Mouse (Mus musculus): Measurements from ENCODE around the gene Ppp1r9a. TPM values are rescaled to one million over a fixed set of nuclear protein-coding genes. Genes with fewer than 3 reads are reported as not detected.

Gene Ppp1r9a
- polyA plus RNA-seq, 1 experiment from 2014 or later = 3.0 TPM

GRCm38 (mm10) chr6:5108494-5108893, 205.8 kb downstream of the Ppp1r9a start:
- Histone ChIP-seq H3K9ac (no peak overlapping the region), H3K36me3 (replicated peaks) (no peaks in the 10 kb centered on the region), H3K4me2 (no peak overlapping the region), H3K27ac (replicated peaks) (no peak overlapping the region), H3K4me3 (replicated peaks) (no peak overlapping the region), H3K4me1 (replicated peaks) (peaks cover 23% of the 10 kb centered on the region), H3K27me3 (no peaks in the 10 kb centered on the region), H3K9me3 (replicated peaks) (no peaks in the 10 kb centered on the region)
- ATAC-seq (ENCODE audit: insufficient read depth) = no peak
- 80% methylated on average over 3 of the region's 3 CpGs for WGBS (ENCODE audit: insufficient replicate concordance)

GRCm38 (mm10) chr6:5109925-5110714, 207.4 kb downstream of the Ppp1r9a start:
- Histone ChIP-seq H3K9ac (no peak overlapping the region), H3K27me3 (no peaks in the 10 kb centered on the region), H3K4me1 (replicated peaks) (peaks cover 16% of the 10 kb centered on the region), H3K4me2 (peak overlapping the region; percentile 61), H3K9me3 (replicated peaks) (no peaks in the 10 kb centered on the region), H3K4me3 (replicated peaks) (peak overlapping the region; percentile 44), H3K27ac (replicated peaks) (no peak overlapping the region), H3K36me3 (replicated peaks) (no peaks in the 10 kb centered on the region)
- ATAC-seq (ENCODE audit: insufficient read depth) = peak; percentile 83
- WGBS (ENCODE audit: insufficient replicate concordance) = 7% methylated on average over 18 of the region's 18 CpGs

- Histone ChIP-seq H3K4me1 (replicated peaks) (peaks cover 16% of the 10 kb centered on the region), H3K27me3 (no peaks in the 10 kb centered on the region), H3K27ac (replicated peaks) (no peak overlapping the region), H3K36me3 (replicated peaks) (no peaks in the 10 kb centered on the region; the same call in 1 of the 2 replicates), H3K4me3 (replicated peaks) (no peak overlapping the region), H3K4me2 (peak overlapping the region; percentile 61; the same call in 1 of the 2 replicates), H3K9ac (no peak overlapping the region), H3K9me3 (replicated peaks) (no peaks in the 10 kb centered on the region)
- ATAC-seq (ENCODE audit: insufficient read depth) = no peak
- WGBS (ENCODE audit: insufficient replicate concordance) = 15% methylated on average over 3 of the region's 3 CpGs
Measured at GRCm38 (mm10) chr6:5110715-5111048, 208.0 kb downstream of the Ppp1r9a start.

- H3K9me3 ChIP-seq (replicated peaks) = no peaks in the 10 kb centered on the region
- no peak overlapping the region for H3K4me3 ChIP-seq (replicated peaks)
- H3K27ac ChIP-seq (replicated peaks) = no peak overlapping the region
- peaks cover 13% of the 10 kb centered on the region for H3K4me1 ChIP-seq (replicated peaks)
- ATAC-seq (ENCODE audit: insufficient read depth) = peak; percentile 48; the same call in 1 of the 2 replicates
- 35% methylated on average over 8 of the region's 8 CpGs for WGBS (ENCODE audit: insufficient replicate concordance)
- no peak overlapping the region for H3K9ac ChIP-seq
- no peaks in the 10 kb centered on the region for H3K27me3 ChIP-seq
- H3K4me2 ChIP-seq = no peak overlapping the region
- no peaks in the 10 kb centered on the region; the same call in 1 of the 2 replicates for H3K36me3 ChIP-seq (replicated peaks)
Measured at GRCm38 (mm10) chr6:5113103-5113502, 210.4 kb downstream of the Ppp1r9a start.

- Histone ChIP-seq H3K9ac (no peak overlapping the region), H3K27ac (replicated peaks) (peak overlapping the region; percentile 41; the same call in 1 of the 2 replicates)
- peak; percentile 51; the same call in 1 of the 2 replicates for ATAC-seq (ENCODE audit: insufficient read depth)
Measured at GRCm38 (mm10) chr6:5113734-5114133, 211.0 kb downstream of the Ppp1r9a start.

GRCm38 (mm10) chr6:5114857-5115256, 212.1 kb downstream of the Ppp1r9a start:
- 71% methylated on average over 7 of the region's 7 CpGs for WGBS (ENCODE audit: insufficient replicate concordance)
- no peak overlapping the region for H3K9ac ChIP-seq

More at GRCm38 (mm10) chr6:5113734-5114133, 211.0 kb downstream of the Ppp1r9a start:
- Histone ChIP-seq H3K4me1 (replicated peaks) (peaks cover 13% of the 10 kb centered on the region), H3K4me2 (peak overlapping the region; percentile 18; the same call in 1 of the 2 replicates), H3K36me3 (replicated peaks) (no peaks in the 10 kb centered on the region; the same call in 1 of the 2 replicates), H3K4me3 (replicated peaks) (no peak overlapping the region), H3K9me3 (replicated peaks) (no peaks in the 10 kb centered on the region), H3K27me3 (no peaks in the 10 kb centered on the region)
- 60% methylated on average over 5 of the region's 5 CpGs for WGBS (ENCODE audit: insufficient replicate concordance)

GRCm38 (mm10) chr6:5119181-5119910, 216.6 kb downstream of the Ppp1r9a start:
- H3K4me1 ChIP-seq (replicated peaks) = no peaks in the 10 kb centered on the region
- no peaks in the 10 kb centered on the region; the same call in 1 of the 2 replicates for H3K36me3 ChIP-seq (replicated peaks)
- no peaks in the 10 kb centered on the region for H3K27me3 ChIP-seq
- no peak overlapping the region for H3K4me2 ChIP-seq
- ATAC-seq (ENCODE audit: insufficient read depth) = no peak
- H3K4me3 ChIP-seq (replicated peaks) = no peak overlapping the region
- WGBS (ENCODE audit: insufficient replicate concordance) = 70% methylated on average over 15 of the region's 15 CpGs
- H3K9ac ChIP-seq = no peak overlapping the region
- no peak overlapping the region for H3K27ac ChIP-seq (replicated peaks)
- H3K9me3 ChIP-seq (replicated peaks) = no peaks in the 10 kb centered on the region

More at GRCm38 (mm10) chr6:5114857-5115256, 212.1 kb downstream of the Ppp1r9a start:
- Histone ChIP-seq H3K4me3 (replicated peaks) (no peak overlapping the region), H3K27ac (replicated peaks) (no peak overlapping the region), H3K27me3 (no peaks in the 10 kb centered on the region), H3K4me1 (replicated peaks) (peaks cover 12% of the 10 kb centered on the region), H3K9me3 (replicated peaks) (no peaks in the 10 kb centered on the region), H3K4me2 (no peak overlapping the region), H3K36me3 (replicated peaks) (no peaks in the 10 kb centered on the region; the same call in 1 of the 2 replicates)
- no peak for ATAC-seq (ENCODE audit: insufficient read depth)

- H3K4me3 ChIP-seq (replicated peaks) = no peak overlapping the region
- no peak overlapping the region for H3K27ac ChIP-seq (replicated peaks)
- no peaks in the 10 kb centered on the region; the same call in 1 of the 2 replicates for H3K36me3 ChIP-seq (replicated peaks)
- no peak for ATAC-seq (ENCODE audit: insufficient read depth)
- H3K27me3 ChIP-seq = no peaks in the 10 kb centered on the region
- H3K4me1 ChIP-seq (replicated peaks) = no peaks in the 10 kb centered on the region
- H3K4me2 ChIP-seq = no peak overlapping the region
- WGBS (ENCODE audit: insufficient replicate concordance) = 61% methylated on average over 3 of the region's 3 CpGs
- no peaks in the 10 kb centered on the region for H3K9me3 ChIP-seq (replicated peaks)
- no peak overlapping the region for H3K9ac ChIP-seq
Measured at GRCm38 (mm10) chr6:5120229-5120628, 217.5 kb downstream of the Ppp1r9a start.

GRCm38 (mm10) chr6:5129364-5130093, 226.8 kb downstream of the Ppp1r9a start:
- no peaks in the 10 kb centered on the region for H3K9me3 ChIP-seq (replicated peaks)
- no peak overlapping the region for H3K4me3 ChIP-seq (replicated peaks)
- ATAC-seq (ENCODE audit: insufficient read depth) = no peak
- no peaks in the 10 kb centered on the region for H3K27me3 ChIP-seq
- 79% methylated on average over 14 of the region's 14 CpGs for WGBS (ENCODE audit: insufficient replicate concordance)
- H3K27ac ChIP-seq (replicated peaks) = no peak overlapping the region
- H3K9ac ChIP-seq = no peak overlapping the region
- no peaks in the 10 kb centered on the region for H3K36me3 ChIP-seq (replicated peaks)
- no peak overlapping the region for H3K4me2 ChIP-seq
- no peaks in the 10 kb centered on the region for H3K4me1 ChIP-seq (replicated peaks)

- no peak overlapping the region for H3K4me2 ChIP-seq
- no peak for ATAC-seq (ENCODE audit: insufficient read depth)
- no peaks in the 10 kb centered on the region for H3K36me3 ChIP-seq (replicated peaks)
- 61% methylated on average over 6 of the region's 6 CpGs for WGBS (ENCODE audit: insufficient replicate concordance)
- H3K27me3 ChIP-seq = no peaks in the 10 kb centered on the region
- no peak overlapping the region for H3K9ac ChIP-seq
- H3K9me3 ChIP-seq (replicated peaks) = no peaks in the 10 kb centered on the region
- H3K27ac ChIP-seq (replicated peaks) = 0 out of 2 replicates have a peak overlapping the region, but pooled peaks have one; percentile 16
- no peaks in the 10 kb centered on the region for H3K4me1 ChIP-seq (replicated peaks)
- H3K4me3 ChIP-seq (replicated peaks) = no peak overlapping the region
Measured at GRCm38 (mm10) chr6:5134986-5135385, 232.3 kb downstream of the Ppp1r9a start.

All from liver, embryonic 15.5 days (tissue).